Mouse (Mus musculus): ENCODE measurements around the gene Slc22a22.

- TF ChIP-seq CTCF (IDR thresholded peaks at IDR 0.05; ENCODE audit: control insufficient read depth, insufficient read depth, low read length), result no peak
- no peak for TF ChIP-seq POLR2A (IDR thresholded peaks at IDR 0.05; ENCODE audit: borderline replicate concordance, control insufficient read depth, low read depth, low read length)
Measured at GRCm38 (mm10) chr15:57331326-57331725, 146.1 kb downstream of the Slc22a22 start.

All from bone marrow, adult 2 months (tissue).